Mouse (Mus musculus) CH12.LX (cell line): Measurements from ENCODE around the gene Pnpla2. TPM values are rescaled to one million over a fixed set of nuclear protein-coding genes. Genes with fewer than 3 reads are reported as not detected.

Source experiments
- DNase-seq: peaks from one replicate; pipeline ENCODE4 v3.0.0-alpha.2; 2013; ENCODE audit errors: extremely low read depth
- H3K27ac ChIP-seq: 2 replicates; pipeline ENCODE4 v1.5.1; 2012; ENCODE audit warnings: low read depth, mild to moderate bottlenecking, control low read depth, moderate library complexity; ENCODE audit not compliant: insufficient read depth
- H3K27me3 ChIP-seq: replicated peaks from 2 replicates; pipeline ENCODE3; 2012; ENCODE audit warnings: inconsistent platforms
- H3K36me3 ChIP-seq, 2 experiments: replicated peaks in 1 of 2; 2 replicates each; pipeline versions ENCODE3 to v1.6.1; 2012; ENCODE audit warnings: inconsistent platforms in 1 of 2, low read length in 1 of 2, mild to moderate bottlenecking in 1 of 2, mixed read lengths in 1 of 2, moderate library complexity in 1 of 2; ENCODE audit not compliant: control insufficient read depth in 1 of 2, insufficient read depth in 1 of 2
- H3K4me1 ChIP-seq, 2 experiments: 2 replicates each; pipeline ENCODE4 v1.6.1; 2012; ENCODE audit warnings: inconsistent platforms in 1 of 2, moderate library complexity in 1 of 2; ENCODE audit not compliant: insufficient read depth in 2 of 2, control insufficient read depth in 1 of 2
- H3K4me2 ChIP-seq: 2 replicates; pipeline ENCODE4 v1.6.1; 2012; ENCODE audit warnings: low read depth, mild to moderate bottlenecking, control low read depth; ENCODE audit not compliant: poor library complexity, insufficient read depth, severe bottlenecking
- H3K4me3 ChIP-seq, 3 experiments: fragments of 150-350 bp in 1 of 3; sonication (generic) in 1 of 3; replicated peaks in 1 of 3; 2 replicates each; pipeline versions ENCODE3 to v1.5.1; 2011 to 2012; ENCODE audit warnings: low read depth in 2 of 3, low read length in 2 of 3, mild to moderate bottlenecking in 2 of 3, moderate library complexity in 2 of 3, control low read depth in 1 of 3, improper control_type of control experiment in 1 of 3, inconsistent platforms in 1 of 3, mixed read lengths in 1 of 3; ENCODE audit not compliant: poor library complexity in 1 of 3
- H3K79me2 ChIP-seq: replicated peaks from 2 replicates; pipeline ENCODE4 v1.6.1; 2012; ENCODE audit warnings: mild to moderate bottlenecking, moderate library complexity; ENCODE audit not compliant: control insufficient read depth, poor library complexity, insufficient read depth, severe bottlenecking; ENCODE audit errors: extremely low read depth
- H3K9ac ChIP-seq: 2 replicates; pipeline ENCODE4 v1.6.1; 2012; ENCODE audit warnings: low read depth, mild to moderate bottlenecking, control low read depth, moderate library complexity; ENCODE audit not compliant: insufficient read depth
- H3K9me3 ChIP-seq: replicated peaks from 2 replicates; pipeline ENCODE3; 2012; ENCODE audit warnings: low read length, inconsistent platforms, mixed read lengths
- BHLHE40 ChIP-seq: IDR thresholded peaks from 2 replicates; pipeline ENCODE4 v1.6.1; 2011; ENCODE audit warnings: mild to moderate bottlenecking, low read depth, low read length, improper control_type of control experiment
- CHD2 ChIP-seq: IDR thresholded peaks from 2 replicates; pipeline ENCODE4 v1.6.1; 2011; ENCODE audit warnings: low read length, improper control_type of control experiment
- E2F4 ChIP-seq: IDR thresholded peaks from 2 replicates; pipeline ENCODE4 v1.6.1; 2011; ENCODE audit warnings: low read depth, low read length, improper control_type of control experiment; ENCODE audit not compliant: insufficient replicate concordance
- ELF1 ChIP-seq: IDR thresholded peaks from 2 replicates; pipeline ENCODE4 v1.6.1; 2014; ENCODE audit warnings: low read depth, mild to moderate bottlenecking, inconsistent platforms, low read length, improper control_type of control experiment
- ETS1 ChIP-seq: conservative IDR thresholded peaks from 2 replicates; pipeline ENCODE4 v1.6.1; 2012; ENCODE audit warnings: low read depth, mild to moderate bottlenecking, inconsistent platforms, low read length, improper control_type of control experiment, moderate library complexity
- GABPA ChIP-seq: IDR thresholded peaks from 2 replicates; pipeline ENCODE4 v1.6.1; 2012; ENCODE audit warnings: low read depth, low read length, improper control_type of control experiment, inconsistent platforms; ENCODE audit not compliant: insufficient replicate concordance
- HCFC1 ChIP-seq: IDR thresholded peaks from 2 replicates; pipeline ENCODE4 v1.6.1; 2012; ENCODE audit warnings: low read depth, mild to moderate bottlenecking, inconsistent platforms, low read length, improper control_type of control experiment
- IRF4 ChIP-seq: IDR thresholded peaks from 2 replicates; pipeline ENCODE4 v1.6.1; 2014; ENCODE audit warnings: low read depth, mild to moderate bottlenecking, inconsistent platforms, low read length, improper control_type of control experiment
- KAT2A ChIP-seq: IDR thresholded peaks from 2 replicates; pipeline ENCODE4 v1.6.1; 2012; ENCODE audit warnings: low read length, improper control_type of control experiment, inconsistent platforms; ENCODE audit not compliant: insufficient replicate concordance
- MAX ChIP-seq: IDR thresholded peaks from 2 replicates; pipeline ENCODE4 v1.6.1; 2011; ENCODE audit warnings: low read length, improper control_type of control experiment
- MEF2A ChIP-seq: IDR thresholded peaks from 2 replicates; pipeline ENCODE4 v1.6.1; 2014; ENCODE audit warnings: low read depth, mild to moderate bottlenecking, inconsistent platforms, low read length, improper control_type of control experiment, borderline replicate concordance
- MXI1 ChIP-seq: IDR thresholded peaks from 2 replicates; pipeline ENCODE4 v1.6.1; 2011; ENCODE audit warnings: mild to moderate bottlenecking, low read depth, low read length, improper control_type of control experiment
- MYC ChIP-seq: IDR thresholded peaks from 2 replicates; pipeline ENCODE4 v1.6.1; 2011; ENCODE audit warnings: low read depth, mild to moderate bottlenecking, improper control_type of control experiment, low read length
- NELFE ChIP-seq: IDR thresholded peaks from 2 replicates; pipeline ENCODE4 v1.6.1; 2011; ENCODE audit warnings: low read depth, low read length, improper control_type of control experiment
- PAX5 ChIP-seq: IDR thresholded peaks from 2 replicates; pipeline ENCODE4 v1.6.1; 2012; ENCODE audit warnings: low read length, inconsistent platforms, mixed read lengths
- POLR2A ChIP-seq: IDR thresholded peaks from 2 replicates; pipeline ENCODE4 v1.6.1; 2011; ENCODE audit warnings: low read depth, mild to moderate bottlenecking, improper control_type of control experiment, low read length
- POLR2AphosphoS2 ChIP-seq: IDR thresholded peaks from 2 replicates; pipeline ENCODE4 v1.6.1; 2011; ENCODE audit warnings: low read depth, low read length, improper control_type of control experiment
- RAD21 ChIP-seq: IDR thresholded peaks from 2 replicates; pipeline ENCODE4 v1.6.1; 2011; ENCODE audit warnings: low read depth, mild to moderate bottlenecking, low read length, improper control_type of control experiment, moderate library complexity
- RCOR1 ChIP-seq: conservative IDR thresholded peaks from 2 replicates; pipeline ENCODE4 v1.6.1; 2012; ENCODE audit warnings: low read depth, mild to moderate bottlenecking, inconsistent platforms, low read length, improper control_type of control experiment
- SIN3A ChIP-seq: IDR thresholded peaks from 2 replicates; pipeline ENCODE4 v1.6.1; 2012; ENCODE audit warnings: low read length, improper control_type of control experiment, inconsistent platforms
- SMC3 ChIP-seq: IDR thresholded peaks from 2 replicates; pipeline ENCODE4 v1.6.1; 2011; ENCODE audit warnings: low read depth, low read length, improper control_type of control experiment
- UBTF ChIP-seq: IDR thresholded peaks from 2 replicates; pipeline ENCODE4 v1.6.1; 2012; ENCODE audit warnings: low read depth, mild to moderate bottlenecking, inconsistent platforms, low read length, improper control_type of control experiment, moderate library complexity
- USF1 ChIP-seq: IDR thresholded peaks from 2 replicates; pipeline ENCODE4 v1.6.1; 2014; ENCODE audit warnings: low read depth, mild to moderate bottlenecking, inconsistent platforms, low read length, improper control_type of control experiment
- ZC3H11A ChIP-seq: IDR thresholded peaks from 2 replicates; pipeline ENCODE4 v1.6.1; 2012; ENCODE audit warnings: low read depth, mild to moderate bottlenecking, inconsistent platforms, low read length, improper control_type of control experiment
- ZKSCAN1 ChIP-seq: IDR thresholded peaks from 2 replicates; pipeline ENCODE4 v1.6.1; 2012; ENCODE audit warnings: low read depth, inconsistent platforms, low read length, improper control_type of control experiment, borderline replicate concordance
- ZMIZ1 ChIP-seq: IDR thresholded peaks from 2 replicates; pipeline ENCODE4 v1.6.1; 2012; ENCODE audit warnings: low read depth, mild to moderate bottlenecking, inconsistent platforms, low read length, improper control_type of control experiment
- ZNF384 ChIP-seq: IDR thresholded peaks from 2 replicates; pipeline ENCODE4 v1.6.1; 2012; ENCODE audit warnings: low read depth, low read length, improper control_type of control experiment, inconsistent platforms
- dilution Hi-C: fragments of 300-500 bp; cut with MboI; formaldehyde crosslinking; loops from 2 replicates; pipeline ENCODE4 v1.14.3; 2020; ENCODE audit warnings: low sequenced_read_pairs; ENCODE audit not compliant: extremely low pct_unique_long_range_greater_than_20kb, extremely low pct_ligation_motif_present
- in situ Hi-C: fragments of 300-500 bp; cut with MboI; formaldehyde crosslinking; loops from 3 replicates; pipeline ENCODE4 v1.14.3; 2019; ENCODE audit warnings: low sequenced_read_pairs, low pct_ligation_motif_present, low pct_unique_long_range_greater_than_20kb, mixed read lengths
- polyA plus RNA-seq: library from polyadenylated mRNA; unstranded; fragments of >175 nt; gene quantifications from 2 replicates; pipeline ENCODE4 v1.2.1, GENCODE M21; 2012; ENCODE audit warnings: low read depth; ENCODE audit not compliant: insufficient read length
- total RNA-seq, 2 experiments: library from RNA; depleted of rRNA; stranded (reverse); fragments of 300-350 nt in 1 of 2; fragments of >200 nt in 1 of 2; gene quantifications; 2 replicates each; pipeline ENCODE4 v1.2.3; 2012 to 2014

The Pnpla2 gene
- total and polyA plus RNA-seq, 3 experiments, result 2.8 to 29.6 (median 11.7) TPM

- dilution Hi-C loops, result no loop called here
- DNase-seq, result no peak
Observed at GRCm38 (mm10) chr7:141508160-141508559, 53.2 kb downstream of the Pnpla2 start.

DNA sequence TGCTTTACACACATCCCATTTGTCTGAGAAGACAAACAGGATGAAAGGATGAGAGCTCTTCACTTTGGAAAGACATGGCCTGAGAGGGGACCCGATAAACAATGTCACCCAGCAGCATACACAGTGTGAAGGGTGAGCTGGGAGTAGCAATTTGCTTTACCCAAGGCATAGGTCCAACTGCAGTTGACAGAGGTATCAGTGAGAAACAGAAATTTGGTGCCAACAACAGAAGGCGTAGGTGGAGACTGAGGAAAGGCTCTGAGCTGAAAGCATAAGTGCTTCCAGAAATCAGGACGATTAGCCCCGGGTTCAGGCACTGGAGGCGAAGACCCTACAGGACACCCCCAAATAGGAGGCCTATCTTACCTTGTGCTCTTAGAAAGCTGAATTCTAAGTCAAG is 55.2 kb downstream of the Pnpla2 start:
- dilution Hi-C loops, result no loop called here
- peaks cover 2 to 30% of the 10 kb centered on the region in 2 experiments; a peak in 2 of 4 replicates for H3K4me1 ChIP-seq
- peaks cover 24 to 69% of the 10 kb centered on the region in 2 experiments for H3K36me3 ChIP-seq
- no peak for TF ChIP-seq ZKSCAN1
- TF ChIP-seq CHD2, result no peak
- no peak for TF ChIP-seq ZC3H11A
- no peak for TF ChIP-seq POLR2AphosphoS2
- no peak for TF ChIP-seq NELFE
- TF ChIP-seq RCOR1, result no peak
- no peak for TF ChIP-seq RAD21
- no peak for TF ChIP-seq PAX5
- TF ChIP-seq POLR2A, result no peak
- TF ChIP-seq MAX, result no peak
- no peak for TF ChIP-seq SMC3
- TF ChIP-seq KAT2A, result no peak
- TF ChIP-seq E2F4, result no peak
- TF ChIP-seq GABPA, result no peak
- no peak for TF ChIP-seq MYC
- TF ChIP-seq, all 38 proteins: peak for 0
- no peak overlapping the region for H3K27ac ChIP-seq
- in situ Hi-C loops, result no loop called here
- H3K4me2 ChIP-seq, result no peak overlapping the region
- H3K4me3 ChIP-seq, result no peak overlapping the region
- H3K9ac ChIP-seq, result no peak overlapping the region
- H3K79me2 ChIP-seq, result no peaks in the 10 kb centered on the region
- H3K27me3 ChIP-seq, result no peaks in the 10 kb centered on the region
- no peaks in the 10 kb centered on the region for H3K9me3 ChIP-seq
- DNase-seq, result no peak

More at GRCm38 (mm10) chr7:141508160-141508559, 53.2 kb downstream of the Pnpla2 start:
- in situ Hi-C loops, result no loop called here
- no peak overlapping the region for H3K4me3 ChIP-seq
- no peak overlapping the region for H3K4me2 ChIP-seq
- peaks cover 16 to 54% of the 10 kb centered on the region in 2 experiments for H3K36me3 ChIP-seq
- no peak for TF ChIP-seq MXI1
- no peak for TF ChIP-seq SIN3A
- TF ChIP-seq HCFC1, result no peak
- no peak for TF ChIP-seq ELF1
- TF ChIP-seq POLR2AphosphoS2, result no peak
- no peak for TF ChIP-seq PAX5
- TF ChIP-seq IRF4, result no peak
- TF ChIP-seq USF1, result no peak
- no peak for TF ChIP-seq ZNF384
- no peak for TF ChIP-seq BHLHE40
- TF ChIP-seq MEF2A, result no peak
- no peak for TF ChIP-seq POLR2A
- no peak for TF ChIP-seq ETS1
- TF ChIP-seq UBTF, result no peak
- no peak for TF ChIP-seq RAD21
- TF ChIP-seq MAX, result no peak
- no peak for TF ChIP-seq ZMIZ1
- no peak overlapping the region for H3K27ac ChIP-seq
- H3K27me3 ChIP-seq, result no peaks in the 10 kb centered on the region
- H3K79me2 ChIP-seq, result no peaks in the 10 kb centered on the region
- no peak overlapping the region for H3K9ac ChIP-seq
- no peaks in the 10 kb centered on the region for H3K9me3 ChIP-seq
- peaks cover 2 to 27% of the 10 kb centered on the region in 2 experiments; a peak in 2 of 4 replicates for H3K4me1 ChIP-seq
